Mouse (Mus musculus) hindbrain, embryonic 15.5 days (tissue): ENCODE measurements around the gene Bco1. TPM values are rescaled to one million over a fixed set of nuclear protein-coding genes. Genes with fewer than 3 reads are reported as not detected.

Source experiments
- ATAC-seq: fragments of 200-750 bp; cut with Nextera tagmentation; 2 replicates; pipeline ENCODE4 v1.8.0; 2017; ENCODE audit warnings: low read depth, moderate number of reproducible peaks, moderate TSS enrichment; ENCODE audit not compliant: low FRiP score
- H3K27ac ChIP-seq: fragments of 300-500 bp; sonication (generic); replicated peaks from 2 replicates; pipeline ENCODE4 v1.5.1; 2015; ENCODE audit warnings: mild to moderate bottlenecking, inconsistent platforms
- H3K27me3 ChIP-seq: fragments of 300-500 bp; sonication (generic); 2 replicates; pipeline ENCODE4 v1.6.1; 2015; ENCODE audit warnings: control low read depth, inconsistent platforms
- H3K36me3 ChIP-seq: fragments of 300-500 bp; sonication (generic); 2 replicates; pipeline ENCODE4 v1.6.1; 2015; ENCODE audit warnings: control low read depth, inconsistent platforms
- H3K4me1 ChIP-seq: fragments of 300-500 bp; sonication (generic); replicated peaks from 2 replicates; pipeline ENCODE4 v1.6.1; 2015; ENCODE audit warnings: control low read depth, inconsistent platforms
- H3K4me2 ChIP-seq: fragments of 300-500 bp; sonication (generic); 2 replicates; pipeline ENCODE4 v1.6.1; 2015; ENCODE audit warnings: moderate library complexity, mild to moderate bottlenecking, inconsistent platforms
- H3K4me3 ChIP-seq: fragments of 300-500 bp; sonication (generic); 2 replicates; pipeline ENCODE4 v1.5.1; 2015; ENCODE audit warnings: mild to moderate bottlenecking, inconsistent platforms
- H3K9ac ChIP-seq: fragments of 300-500 bp; sonication (generic); 2 replicates; pipeline ENCODE4 v1.6.1; 2015; ENCODE audit warnings: inconsistent platforms
- H3K9me3 ChIP-seq: fragments of 300-500 bp; sonication (generic); 2 replicates; pipeline ENCODE4 v1.6.1; 2016; ENCODE audit warnings: control low read depth, inconsistent platforms
- whole genome bisulfite sequencing: fragments of 180-500 bp; shearing (Covaris S2); methylation state at CpG from one replicate; pipeline ENCODE4 v1.1.7; 2015; 5-methylcytosine and 5-hydroxymethylcytosine counted together
- polyA plus RNA-seq: library from polyadenylated mRNA; unstranded; fragments of >200 nt; fragmentation: Nextera tagmentation; extraction: Ambion mirVana; gene quantifications from 2 replicates; pipeline ENCODE4 v1.2.1, GENCODE M21; 2015

Gene Bco1
- polyA plus RNA-seq, 1 experiment from 2014 or later = 0.32 TPM

DNA sequence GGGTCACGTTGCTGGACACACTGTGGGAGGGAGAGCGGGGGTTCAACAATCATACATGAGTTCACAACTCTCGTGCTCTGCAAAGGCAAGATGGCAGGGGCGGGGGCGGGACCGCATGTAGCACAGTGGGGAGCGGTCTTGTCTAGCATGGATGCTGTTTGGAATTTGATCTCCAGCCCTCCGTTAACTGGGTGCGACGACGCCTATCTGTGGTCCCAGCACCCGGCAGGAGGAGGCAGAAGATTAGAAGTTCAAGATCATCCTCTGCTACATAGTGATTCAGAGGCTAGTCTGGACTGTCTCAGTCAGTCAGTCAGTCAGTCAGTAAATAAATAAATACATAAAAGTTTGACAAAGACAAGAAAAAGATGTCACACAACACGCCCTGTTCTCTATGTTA lies 27.4 kb upstream of the Bco1 start:
- Histone ChIP-seq H3K27ac (no peak overlapping the region), H3K9ac (no peak overlapping the region), H3K36me3 (no peaks in the 10 kb centered on the region), H3K4me1 (no peaks in the 10 kb centered on the region), H3K4me3 (no peak overlapping the region), H3K27me3 (no peaks in the 10 kb centered on the region), H3K4me2 (no peak overlapping the region), H3K9me3 (no peaks in the 10 kb centered on the region)
- ATAC-seq = no peak
- WGBS = 82% methylated on average over 13 of the region's 13 CpGs

DNA sequence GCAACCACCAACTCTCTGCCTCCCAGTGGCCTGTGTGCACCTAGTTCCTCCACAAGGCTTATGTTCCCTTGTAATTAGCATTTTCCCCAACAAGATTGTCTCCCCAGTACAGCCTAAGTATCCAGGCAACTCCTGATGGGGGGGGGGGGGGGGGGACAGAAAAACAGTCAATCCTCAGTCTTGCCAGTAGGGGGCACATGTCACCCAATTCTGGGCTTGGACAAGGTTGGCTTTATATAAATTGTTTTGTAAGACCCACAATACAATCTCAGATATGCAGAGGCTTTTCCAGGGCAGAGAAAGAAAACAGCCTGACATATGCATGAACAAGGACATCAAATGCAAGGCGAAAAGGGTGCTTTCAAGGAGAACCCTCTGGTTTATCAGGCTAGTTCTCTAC lies 25.9 kb upstream of the Bco1 start:
- no peak overlapping the region for H3K4me3 ChIP-seq
- no peak overlapping the region for H3K9ac ChIP-seq
- ATAC-seq = no peak
- H3K27ac ChIP-seq = no peak overlapping the region
- no peaks in the 10 kb centered on the region for H3K9me3 ChIP-seq
- WGBS = 83% methylated on average over 1 of the region's 1 CpGs
- H3K4me1 ChIP-seq = no peaks in the 10 kb centered on the region
- no peak overlapping the region for H3K4me2 ChIP-seq
- H3K36me3 ChIP-seq = no peaks in the 10 kb centered on the region
- H3K27me3 ChIP-seq = no peaks in the 10 kb centered on the region

DNA sequence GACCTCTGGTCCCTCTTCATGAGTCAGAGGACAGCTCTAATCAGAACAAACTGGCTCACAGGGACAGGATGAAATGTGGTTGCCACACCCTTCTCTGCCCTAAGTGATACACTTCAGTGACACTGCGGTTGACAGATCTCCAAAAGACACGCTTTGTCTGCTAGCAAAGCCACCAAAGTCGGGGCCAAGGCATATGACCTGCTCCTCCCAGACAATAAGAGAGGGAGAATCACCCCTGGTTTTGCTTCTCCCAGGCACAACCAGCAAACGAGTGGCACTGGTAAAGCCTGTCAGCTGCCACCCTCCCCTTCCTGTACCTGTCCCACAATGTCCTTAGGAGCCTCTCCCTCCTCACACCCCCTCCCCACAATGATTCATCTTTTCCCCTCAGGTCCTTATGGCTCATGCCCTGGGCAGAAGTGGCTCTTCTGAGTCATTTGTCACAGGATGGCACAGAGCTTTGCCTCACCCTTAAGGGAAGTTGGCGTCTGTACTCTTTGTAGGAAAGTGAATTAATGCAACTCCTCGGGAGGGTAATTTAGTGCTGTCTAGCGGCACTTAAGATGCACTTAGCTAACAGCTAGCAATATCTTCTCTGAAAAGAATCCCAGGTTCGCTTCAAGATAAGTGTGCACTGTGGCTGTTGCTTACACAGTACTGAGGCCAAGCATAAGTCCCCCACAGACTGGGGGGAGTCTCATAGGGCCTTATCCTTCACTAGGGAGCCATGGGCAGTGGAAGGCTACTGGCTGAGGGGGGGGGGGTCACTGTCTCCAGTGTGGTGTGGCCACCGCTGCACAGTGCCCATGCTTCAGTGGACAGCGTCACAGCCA lies 21.1 kb upstream of the Bco1 start:
- H3K27ac ChIP-seq = no peak overlapping the region
- no peak overlapping the region for H3K4me2 ChIP-seq
- no peaks in the 10 kb centered on the region for H3K4me1 ChIP-seq
- no peaks in the 10 kb centered on the region for H3K9me3 ChIP-seq
- H3K9ac ChIP-seq = no peak overlapping the region
- no peaks in the 10 kb centered on the region for H3K27me3 ChIP-seq
- H3K36me3 ChIP-seq = no peaks in the 10 kb centered on the region
- ATAC-seq = no peak
- WGBS = 69% methylated on average over 10 of the region's 10 CpGs
- no peak overlapping the region for H3K4me3 ChIP-seq

DNA sequence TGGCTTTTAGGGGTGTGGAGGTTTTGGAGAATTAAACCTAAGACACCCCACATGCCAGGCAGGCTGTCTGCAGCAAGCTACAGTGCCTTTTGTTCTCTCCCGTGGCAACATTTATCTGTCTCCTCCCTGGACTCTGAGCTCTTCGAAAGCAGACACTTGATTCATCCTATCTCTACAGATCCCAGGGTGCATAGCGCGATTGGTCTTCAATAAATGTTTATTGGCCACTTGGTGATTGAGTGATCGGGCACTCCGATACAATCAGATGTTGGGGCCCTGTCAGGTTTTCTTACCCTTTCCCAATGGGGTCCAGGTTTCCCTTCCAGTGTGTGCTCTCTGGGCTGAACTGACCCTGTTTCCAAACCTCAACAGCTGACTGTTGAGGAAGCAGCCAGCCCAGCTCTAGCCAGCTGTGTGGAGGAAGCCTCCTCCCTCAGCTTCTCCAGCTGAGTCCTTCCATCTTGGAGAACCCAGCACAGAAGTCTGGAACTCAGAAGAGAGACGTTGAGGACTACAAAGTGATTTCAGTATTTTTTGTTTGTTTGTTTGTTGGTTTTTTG lies 17.2 kb upstream of the Bco1 start:
- no peak overlapping the region for H3K4me3 ChIP-seq
- no peaks in the 10 kb centered on the region for H3K27me3 ChIP-seq
- WGBS = 83% methylated on average over 7 of the region's 7 CpGs
- H3K9ac ChIP-seq = no peak overlapping the region
- ATAC-seq = no peak
- H3K36me3 ChIP-seq = no peaks in the 10 kb centered on the region
- no peaks in the 10 kb centered on the region for H3K9me3 ChIP-seq
- no peak overlapping the region for H3K27ac ChIP-seq
- H3K4me1 ChIP-seq = no peaks in the 10 kb centered on the region
- H3K4me2 ChIP-seq = no peak overlapping the region

DNA sequence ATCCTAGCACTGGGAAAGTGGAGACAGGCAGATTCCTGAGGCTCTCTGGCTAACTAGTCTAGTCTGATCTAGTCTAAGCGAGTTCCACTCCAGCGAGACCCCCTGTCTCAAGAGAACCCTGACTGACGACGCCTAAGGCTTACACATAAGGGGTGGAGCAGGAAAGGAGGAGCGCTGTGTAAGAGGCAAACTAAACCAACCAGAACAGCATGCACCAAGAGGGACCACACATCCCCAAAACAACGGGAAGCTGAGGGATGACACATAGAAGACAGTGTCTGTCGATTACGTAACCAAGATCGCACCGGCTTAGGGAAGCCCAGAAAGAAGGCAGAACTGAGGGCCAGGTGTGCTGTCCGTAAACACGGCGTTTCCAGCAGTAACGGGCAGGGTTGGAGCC lies 16.0 kb upstream of the Bco1 start:
- no peaks in the 10 kb centered on the region for H3K4me1 ChIP-seq
- H3K9ac ChIP-seq = no peak overlapping the region
- no peaks in the 10 kb centered on the region for H3K9me3 ChIP-seq
- H3K4me3 ChIP-seq = no peak overlapping the region
- H3K27me3 ChIP-seq = no peaks in the 10 kb centered on the region
- no peak overlapping the region for H3K27ac ChIP-seq
- no peak overlapping the region for H3K4me2 ChIP-seq
- no peak for ATAC-seq
- H3K36me3 ChIP-seq = no peaks in the 10 kb centered on the region
- 89% methylated on average over 14 of the region's 14 CpGs for WGBS

DNA sequence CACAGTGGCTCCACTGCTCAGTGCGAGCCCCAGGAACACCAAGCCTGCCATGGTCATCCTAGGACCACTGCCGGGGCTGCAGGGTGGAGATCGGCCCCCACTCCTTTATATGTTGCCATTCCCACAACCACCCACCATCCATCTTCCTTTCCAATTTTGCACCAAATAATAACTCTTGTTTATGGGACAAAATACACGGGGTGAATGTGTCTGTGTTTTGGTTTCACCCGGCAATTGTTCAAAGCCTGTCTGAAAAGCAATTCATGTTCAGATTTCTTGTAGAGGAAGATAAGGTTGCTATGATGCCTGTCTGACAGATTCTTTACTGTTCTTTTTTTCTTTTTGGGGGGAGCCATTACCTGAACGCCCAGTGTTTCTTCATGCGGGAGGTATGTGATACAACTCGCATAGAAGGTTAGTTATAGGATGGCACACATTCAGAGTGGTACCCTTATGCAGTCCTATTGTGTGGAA lies 13.2 kb upstream of the Bco1 start, which contains the start of gene Pkd1l2:
TSS of gene Pkd1l2 (minus strand) at position 51 of the 474 bp plus-strand sequence.
- WGBS = 87% methylated on average over 8 of the region's 8 CpGs

DNA sequence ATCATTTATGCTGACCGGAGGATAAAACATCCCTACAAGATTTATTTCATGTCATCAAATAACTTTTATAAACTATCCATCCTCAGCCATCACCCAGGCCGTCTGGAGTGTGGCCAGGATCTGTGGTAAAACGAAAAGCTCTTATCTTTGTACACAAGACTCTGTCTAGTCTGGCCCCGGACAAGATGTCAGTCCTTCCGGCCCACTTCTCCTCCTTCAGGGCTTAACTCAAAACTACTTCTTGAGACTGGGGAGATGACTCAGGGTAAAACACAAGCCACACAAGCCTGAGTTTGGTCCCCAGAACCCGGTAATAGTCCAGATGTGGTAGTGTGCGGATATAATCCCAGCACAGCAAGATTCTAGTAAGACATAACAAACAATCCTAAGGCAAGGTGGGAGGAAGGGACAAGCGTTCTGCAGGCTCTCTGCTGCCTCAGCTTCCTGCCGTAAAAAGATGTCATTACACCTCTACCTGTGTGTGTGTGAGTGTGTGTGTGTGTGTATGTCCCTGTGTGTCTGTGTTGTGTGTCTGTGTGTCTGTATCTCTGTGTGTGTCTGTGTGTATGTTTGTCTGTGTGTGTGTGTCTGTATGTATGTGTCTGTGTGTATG lies 12.6 kb upstream of the Bco1 start:
- no peak for ATAC-seq
- Histone ChIP-seq H3K4me2 (no peak overlapping the region), H3K27ac (no peak overlapping the region), H3K36me3 (no peaks in the 10 kb centered on the region), H3K4me3 (no peak overlapping the region), H3K9ac (no peak overlapping the region), H3K27me3 (no peaks in the 10 kb centered on the region), H3K9me3 (no peaks in the 10 kb centered on the region), H3K4me1 (no peaks in the 10 kb centered on the region)
- WGBS = 80% methylated on average over 9 of the region's 9 CpGs

More for the DNA sequence above, 13.2 kb upstream of the Bco1 start, which contains the start of gene Pkd1l2:
- Histone ChIP-seq H3K4me2 (no peak within 1 kb of the TSS), H3K9me3 (no peaks in the 10 kb centered on the region), H3K27ac (no peak within 1 kb of the TSS), H3K4me3 (no peak within 1 kb of the TSS), H3K9ac (no peak within 1 kb of the TSS), H3K4me1 (no peaks in the 10 kb centered on the region), H3K27me3 (no peaks in the 10 kb centered on the region), H3K36me3 (no peaks in the 10 kb centered on the region)
- no peak for ATAC-seq

DNA sequence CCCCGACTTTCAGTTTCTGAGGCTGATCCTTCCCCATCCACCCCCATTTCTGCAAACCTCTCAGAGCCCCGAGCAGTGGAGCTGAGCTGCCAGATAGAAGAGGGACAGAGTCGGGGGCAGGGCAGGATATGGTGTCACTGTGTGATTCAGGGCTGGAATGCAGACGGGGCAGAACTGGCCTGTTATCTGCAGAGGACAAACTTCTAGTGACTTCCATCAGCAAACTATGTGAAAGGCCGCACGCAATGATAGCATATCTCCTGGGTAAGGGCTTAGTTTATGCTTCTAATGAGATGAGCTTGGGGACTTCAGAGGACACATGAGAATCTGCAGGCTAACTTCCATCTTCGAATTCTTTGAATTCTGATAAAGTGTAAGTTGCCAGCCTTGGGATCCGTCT lies 10.1 kb upstream of the Bco1 start:
- ATAC-seq = no peak
- WGBS = 72% methylated on average over 8 of the region's 8 CpGs
- H3K4me1 ChIP-seq = no peaks in the 10 kb centered on the region

DNA sequence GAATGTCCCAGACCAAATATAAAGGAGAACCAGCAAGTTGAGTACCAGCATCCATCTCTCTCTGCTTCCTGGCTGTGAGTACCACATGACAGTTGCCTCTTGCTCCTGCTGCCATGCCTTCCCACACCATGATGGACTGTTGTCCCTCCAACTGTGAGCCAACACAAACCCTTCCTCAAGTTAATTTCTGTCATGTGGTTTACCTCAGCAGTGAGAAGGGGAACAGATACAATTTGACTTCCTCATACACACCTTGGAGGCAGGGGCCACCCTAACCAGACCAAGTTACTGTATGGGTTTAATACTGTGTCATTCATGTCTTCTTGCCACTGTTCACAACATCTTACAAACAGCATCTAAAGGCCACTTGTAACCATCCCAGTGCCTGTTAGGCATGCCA lies 8.6 kb upstream of the Bco1 start:
- no peak for ATAC-seq
- Histone ChIP-seq H3K4me2 (no peak overlapping the region), H3K4me3 (no peak overlapping the region), H3K9ac (no peak overlapping the region), H3K9me3 (no peaks in the 10 kb centered on the region), H3K4me1 (no peaks in the 10 kb centered on the region), H3K27me3 (no peaks in the 10 kb centered on the region), H3K36me3 (no peaks in the 10 kb centered on the region), H3K27ac (no peak overlapping the region)

More for the DNA sequence above, 10.1 kb upstream of the Bco1 start:
- no peaks in the 10 kb centered on the region for H3K27me3 ChIP-seq
- no peaks in the 10 kb centered on the region for H3K9me3 ChIP-seq
- H3K36me3 ChIP-seq = no peaks in the 10 kb centered on the region
- H3K4me3 ChIP-seq = no peak overlapping the region
- H3K9ac ChIP-seq = no peak overlapping the region
- no peak overlapping the region for H3K27ac ChIP-seq
- H3K4me2 ChIP-seq = no peak overlapping the region

DNA sequence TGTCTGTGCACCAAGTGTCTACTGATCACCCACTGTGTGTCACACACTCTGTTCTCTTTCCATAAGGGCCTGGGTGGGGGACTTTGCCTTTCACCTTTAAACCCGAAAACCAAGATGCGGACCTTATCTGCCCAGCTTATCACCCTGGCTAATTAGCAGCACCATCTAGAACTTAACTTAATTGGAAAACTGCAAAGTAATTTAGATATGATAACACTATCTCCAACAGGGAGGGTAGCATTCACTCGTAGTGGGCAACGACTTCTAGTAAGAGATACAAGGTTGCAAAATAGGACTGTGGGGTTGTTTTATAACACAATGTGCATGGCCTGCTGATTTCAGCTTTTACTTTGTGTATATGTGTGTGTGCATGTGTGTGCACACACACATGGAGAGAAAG lies 5.9 kb upstream of the Bco1 start:
- Histone ChIP-seq H3K36me3 (no peaks in the 10 kb centered on the region), H3K9ac (no peak overlapping the region), H3K9me3 (no peaks in the 10 kb centered on the region), H3K4me1 (no peaks in the 10 kb centered on the region), H3K4me3 (no peak overlapping the region), H3K4me2 (no peak overlapping the region), H3K27ac (no peak overlapping the region), H3K27me3 (no peaks in the 10 kb centered on the region)
- no peak for ATAC-seq
- WGBS = 93% methylated on average over 4 of the region's 4 CpGs

DNA sequence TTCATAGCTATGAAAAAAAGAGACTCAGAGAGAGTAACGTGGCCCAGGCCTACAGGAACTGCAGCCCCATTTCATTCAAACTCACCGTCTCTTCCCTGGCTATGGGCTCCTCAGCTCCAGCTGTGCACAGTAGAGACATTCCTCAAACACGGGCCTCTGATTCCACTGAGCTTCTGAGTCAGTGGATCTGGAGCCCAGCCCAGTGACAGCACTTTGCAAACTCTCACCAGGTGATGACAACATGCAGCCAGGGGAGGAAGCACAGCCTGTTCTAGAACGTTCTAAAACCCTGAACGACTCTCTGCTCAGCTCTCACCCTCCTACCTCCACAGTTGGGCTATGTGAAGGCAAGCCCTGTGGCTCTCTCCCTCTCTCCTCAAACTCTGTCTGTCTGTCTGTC lies 1.6 kb upstream of the Bco1 start:
- Histone ChIP-seq H3K36me3 (no peaks in the 10 kb centered on the region), H3K4me3 (no peak overlapping the region), H3K9me3 (no peaks in the 10 kb centered on the region), H3K4me1 (peaks cover 15% of the 10 kb centered on the region; the same call in 1 of the 2 replicates), H3K9ac (no peak overlapping the region), H3K27ac (no peak overlapping the region), H3K27me3 (no peaks in the 10 kb centered on the region), H3K4me2 (no peak overlapping the region)
- no peak for ATAC-seq
- 58% methylated on average over 5 of the region's 5 CpGs for WGBS

DNA sequence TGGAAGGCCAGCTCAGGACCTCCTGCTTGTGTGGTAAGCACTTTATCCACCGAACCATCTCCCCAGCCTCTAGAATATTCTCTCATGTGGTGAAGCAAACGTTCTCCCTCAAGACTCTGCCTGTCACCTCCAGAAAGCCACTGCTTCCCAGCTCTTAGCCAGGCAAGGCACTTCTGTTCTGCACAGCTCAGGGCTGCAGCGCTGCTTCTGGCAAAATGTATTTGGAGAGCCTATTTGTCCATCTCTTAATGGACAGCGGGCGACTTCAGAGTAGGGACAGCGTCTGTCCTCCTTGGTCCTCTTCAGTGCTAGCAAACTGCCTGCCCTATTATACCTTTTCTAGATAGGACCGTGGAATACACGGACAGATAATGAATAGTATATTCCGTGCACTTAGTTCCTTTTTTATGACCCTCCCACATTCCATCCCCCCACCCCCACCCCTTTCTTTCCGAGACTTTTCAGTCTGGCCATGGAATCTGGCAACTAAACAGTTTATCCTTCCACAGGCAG lies 1.5 kb downstream of the Bco1 start:
- no peaks in the 10 kb centered on the region for H3K36me3 ChIP-seq
- H3K4me1 ChIP-seq = peaks cover 15% of the 10 kb centered on the region; the same call in 1 of the 2 replicates
- 54% methylated on average over 10 of the region's 10 CpGs for WGBS
- no peak overlapping the region for H3K9ac ChIP-seq
- ATAC-seq = peak; percentile 49
- H3K27ac ChIP-seq = peak overlapping the region; percentile 62
- no peak overlapping the region for H3K4me3 ChIP-seq
- peaks cover 3% of the 10 kb centered on the region; the same call in 1 of the 2 replicates for H3K9me3 ChIP-seq
- no peaks in the 10 kb centered on the region for H3K27me3 ChIP-seq
- H3K4me2 ChIP-seq = peak overlapping the region; percentile 31
